Mouse (Mus musculus): ENCODE measurements around the gene Slc4a10.
A peak's percentile ranks its signal among the peaks of the same experiment; 100 is the strongest.

The Slc4a10 gene

DNA sequence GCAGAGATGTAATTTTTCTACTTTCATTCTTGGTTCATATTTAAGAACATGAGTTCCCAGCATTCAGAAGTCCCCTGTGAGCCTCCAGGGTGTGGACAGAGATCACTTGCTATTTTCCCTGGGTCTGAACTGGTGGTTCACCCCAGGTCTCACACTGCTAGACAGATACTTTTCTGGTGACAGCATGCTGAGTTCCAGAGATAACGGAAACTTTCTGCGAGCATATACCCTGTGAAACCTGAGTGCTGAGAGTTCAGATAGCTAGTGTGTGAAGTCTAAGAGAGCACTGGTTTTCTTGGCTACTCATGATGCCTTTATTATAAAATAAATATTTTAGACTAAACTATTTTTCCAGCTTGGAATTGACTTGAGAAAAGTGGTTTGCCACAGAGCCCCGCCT is 232.5 kb downstream of the Slc4a10 start:
- DNase-seq (ENCODE audit: low spot score in 2 of 2), result no peak

DNA sequence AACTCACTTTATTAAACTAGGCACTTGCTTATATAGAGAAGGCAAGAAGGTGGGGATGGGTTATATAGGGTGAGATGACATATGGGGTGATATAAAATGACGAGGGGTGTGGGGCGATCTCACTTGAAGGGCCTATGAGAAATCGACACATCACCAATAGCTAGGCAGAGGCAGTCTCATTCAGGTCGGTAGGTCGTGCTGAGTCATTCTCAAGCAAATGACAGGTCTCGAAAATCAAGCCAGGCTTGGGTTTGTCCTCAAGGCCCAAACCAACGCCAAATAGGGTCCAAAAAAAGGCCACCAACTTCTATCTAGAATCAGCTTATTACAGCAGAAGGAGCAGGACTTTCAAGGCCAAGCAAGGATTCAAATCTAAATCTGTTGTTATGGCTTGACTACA is 233.5 kb downstream of the Slc4a10 start:
- DNase-seq (ENCODE audit: low spot score in 2 of 2), result no peak

DNA sequence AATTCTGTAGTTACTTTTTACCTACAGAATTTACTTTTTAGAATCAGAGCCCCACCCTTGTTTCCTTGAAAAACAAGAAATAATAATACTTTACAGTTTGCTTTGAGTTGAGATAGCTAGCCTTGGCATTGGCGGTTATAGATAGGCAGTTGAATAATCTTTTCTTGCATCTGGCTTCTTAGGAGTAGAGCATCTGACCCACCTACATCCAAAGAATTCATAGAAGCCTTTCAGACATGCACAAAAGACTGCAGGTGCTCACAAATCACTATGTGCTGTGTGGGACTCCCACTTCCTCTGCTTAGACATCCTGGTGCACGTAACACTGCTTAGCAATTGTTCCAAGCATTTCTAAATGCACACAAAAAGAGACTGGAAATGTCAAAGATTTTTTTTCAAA is 238.8 kb downstream of the Slc4a10 start:
- DNase-seq (ENCODE audit: low spot score in 2 of 2), result no peak

DNA sequence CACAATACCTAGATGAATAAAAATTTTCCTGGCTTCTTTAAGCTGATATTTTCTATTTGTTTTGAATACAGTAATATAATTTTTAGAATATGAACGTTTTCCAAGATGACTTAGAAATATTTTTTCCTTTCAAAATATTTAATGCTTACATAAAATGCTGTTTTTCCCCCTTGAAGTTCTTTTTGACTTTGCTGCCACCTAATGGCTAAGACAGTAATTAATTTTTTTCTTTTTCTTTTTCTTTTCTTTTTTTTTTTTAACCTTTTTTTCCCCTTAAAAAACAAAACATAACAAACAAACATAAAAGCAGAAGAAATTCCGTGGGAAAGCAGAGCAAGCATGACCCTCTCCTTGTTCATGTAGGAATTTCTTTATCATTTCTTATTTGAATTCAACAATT is 239.6 kb downstream of the Slc4a10 start:
- no peak for DNase-seq (ENCODE audit: low spot score in 2 of 2)

DNA sequence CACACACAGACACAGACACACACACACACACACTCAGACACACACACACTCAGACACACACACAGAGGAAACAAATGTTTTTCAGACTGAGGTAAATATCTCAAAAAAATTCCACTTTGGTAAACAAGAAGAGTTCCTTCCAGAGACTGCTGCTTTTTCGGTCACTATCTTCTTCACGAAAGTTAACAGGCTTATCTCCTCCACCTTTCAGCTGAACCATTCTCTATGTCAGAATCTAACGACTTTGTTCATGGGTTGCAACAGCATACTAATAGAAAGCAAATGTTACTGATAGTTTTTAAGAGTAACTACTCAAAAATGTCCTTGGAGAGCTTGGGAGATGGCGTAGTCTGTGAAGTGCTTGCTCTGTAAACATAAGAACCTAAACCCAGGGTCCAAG is 241.3 kb downstream of the Slc4a10 start:
- DNase-seq (ENCODE audit: low spot score in 2 of 2), result no peak

DNA sequence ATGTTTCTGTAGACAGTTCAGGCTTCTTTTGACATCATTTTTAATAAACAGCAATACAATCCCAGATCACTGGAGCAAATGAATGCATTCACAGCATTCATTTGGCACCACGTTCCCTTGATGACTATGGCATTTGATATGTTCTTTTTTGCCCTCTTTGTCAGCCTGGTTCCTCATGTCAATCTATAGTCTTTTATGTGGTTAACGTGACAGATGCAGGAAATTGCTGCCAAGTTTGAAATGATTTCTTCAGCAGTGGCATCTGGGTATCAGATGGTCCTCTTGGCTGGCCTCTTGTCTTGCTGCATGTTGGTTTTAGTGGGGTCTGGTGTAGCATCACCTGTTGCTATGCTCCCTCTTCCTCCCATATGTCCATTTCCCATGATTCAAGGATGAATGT is 247.6 kb downstream of the Slc4a10 start:
- DNase-seq (ENCODE audit: low spot score in 2 of 2), result no peak

DNA sequence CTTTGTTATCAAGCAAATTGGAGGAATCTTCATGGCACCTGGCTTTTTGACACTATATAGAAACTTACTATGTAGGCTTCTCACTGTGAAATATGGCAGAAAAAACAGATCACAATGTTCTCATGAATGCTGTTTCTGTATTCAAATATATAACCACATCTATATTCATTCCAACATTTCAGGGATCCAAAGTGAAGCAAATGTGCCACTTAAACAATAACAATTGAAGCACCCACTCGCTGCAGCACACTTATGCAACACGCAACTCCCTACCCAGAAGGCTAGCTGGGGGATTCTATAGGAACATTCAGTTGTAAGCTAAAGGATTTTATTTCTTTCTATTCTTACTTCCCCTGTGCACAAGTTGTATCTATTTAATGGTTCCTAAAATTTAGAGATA is 255.5 kb downstream of the Slc4a10 start:
- peak; percentile 35 to 48 for DNase-seq (ENCODE audit: low spot score in 2 of 2)

DNA sequence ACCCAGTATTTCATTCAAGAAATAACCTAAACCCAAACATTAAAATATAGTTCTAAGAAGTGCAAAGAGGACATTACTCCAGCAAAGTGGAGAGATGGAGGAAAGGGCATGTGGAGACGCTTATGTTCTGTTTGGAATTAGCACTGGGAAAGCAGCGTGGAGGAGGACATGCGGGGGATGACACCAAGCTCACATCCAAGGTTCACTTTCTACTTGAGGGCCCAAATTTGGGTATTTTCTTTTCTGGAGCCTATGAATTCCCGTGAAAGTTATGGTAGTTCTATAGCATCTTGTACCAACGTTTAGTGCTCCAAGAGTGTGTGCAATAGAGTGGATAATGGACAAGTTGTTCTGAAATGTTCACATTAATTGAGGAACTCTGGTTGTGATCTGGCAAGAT is 260.7 kb downstream of the Slc4a10 start:
- DNase-seq (ENCODE audit: low spot score in 2 of 2), result no peak

DNA sequence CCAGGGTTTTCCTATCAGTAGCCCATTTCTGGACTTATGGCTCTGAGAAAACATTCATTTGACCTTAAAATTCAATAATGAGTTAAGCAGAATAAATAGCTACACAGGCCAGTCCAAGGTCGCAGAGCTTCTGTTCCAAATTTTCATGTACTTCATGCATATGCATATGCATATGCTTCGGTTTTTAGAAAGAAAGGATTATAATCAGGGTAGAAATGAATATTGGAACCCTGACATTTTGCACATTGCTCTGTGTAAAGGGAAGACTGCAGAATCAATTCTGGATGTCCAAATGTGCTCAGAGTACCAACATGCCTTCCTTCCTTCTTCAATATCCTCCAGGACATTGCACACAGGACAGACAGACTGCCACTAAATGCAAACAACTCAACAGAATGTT is 261.2 kb downstream of the Slc4a10 start:
- no peak for DNase-seq (ENCODE audit: low spot score in 2 of 2)

DNA sequence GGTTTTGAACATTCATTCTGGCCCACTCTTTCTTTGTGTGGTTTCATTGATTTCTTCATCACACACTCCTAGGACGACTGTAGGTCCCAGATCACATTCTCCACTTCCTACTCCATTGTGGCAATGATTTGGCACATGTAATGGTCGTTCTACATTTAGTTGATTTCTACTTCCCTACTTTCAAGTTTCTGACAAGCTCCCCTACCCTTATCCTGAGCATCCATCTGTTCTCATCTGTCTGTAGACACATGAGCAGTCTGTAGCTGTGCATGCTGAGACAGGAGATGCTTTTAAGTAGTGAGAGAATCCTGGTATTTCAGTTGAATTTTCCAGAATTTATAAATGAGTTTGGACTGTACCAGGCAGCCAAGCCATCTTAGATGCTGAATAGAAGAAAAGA is 270.7 kb downstream of the Slc4a10 start:
- DNase-seq (ENCODE audit: low spot score in 2 of 2), result no peak

DNA sequence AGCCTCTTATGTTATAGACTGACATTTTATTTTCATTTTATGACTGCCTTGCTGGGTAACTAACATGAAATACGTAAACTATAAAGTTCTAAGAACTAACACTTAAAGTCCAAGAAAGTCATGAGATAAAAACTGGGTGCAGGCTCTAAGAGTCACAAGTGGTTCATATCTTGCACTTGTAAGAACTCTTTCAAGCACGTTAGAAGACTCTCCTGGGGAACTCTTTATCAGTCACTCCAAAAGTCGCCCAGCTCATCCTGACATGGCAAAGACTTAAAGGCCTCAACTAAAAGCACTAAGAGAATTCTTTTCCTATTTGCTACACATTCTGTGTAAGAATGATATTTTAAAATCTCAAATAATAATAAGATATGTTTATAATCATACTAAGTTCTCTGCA is 273.2 kb downstream of the Slc4a10 start:
- no peak for DNase-seq (ENCODE audit: low spot score in 2 of 2)

DNA sequence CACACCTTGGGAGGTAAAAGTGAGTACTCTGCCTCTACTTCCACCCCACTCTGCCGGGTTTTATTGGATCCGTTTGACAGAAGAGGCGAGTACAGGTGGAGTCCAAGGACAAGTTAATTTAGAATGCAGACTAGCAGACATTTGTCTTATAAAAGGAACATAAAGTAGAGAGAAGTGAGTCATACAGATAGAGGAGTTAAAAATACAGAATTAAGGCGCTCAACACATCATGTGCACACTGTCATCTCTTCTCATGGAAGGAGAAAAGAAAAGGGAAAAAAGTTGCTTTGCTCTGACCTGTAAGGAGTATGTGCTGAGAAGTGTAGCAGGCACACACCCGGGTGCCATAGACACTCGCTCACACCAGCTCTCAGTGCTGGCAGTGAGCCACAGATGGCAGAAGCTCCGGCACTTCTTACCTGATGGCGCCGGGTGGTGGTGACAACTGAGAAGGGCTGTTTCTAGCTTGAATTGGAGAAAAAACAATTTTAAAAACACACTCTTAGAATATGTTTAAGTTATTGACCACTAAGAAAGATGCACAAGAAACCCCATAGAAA is 276.9 kb downstream of the Slc4a10 start:
- DNase-seq (ENCODE audit: low spot score in 2 of 2), result peak in 1 of 2 experiments; percentile 59

DNA sequence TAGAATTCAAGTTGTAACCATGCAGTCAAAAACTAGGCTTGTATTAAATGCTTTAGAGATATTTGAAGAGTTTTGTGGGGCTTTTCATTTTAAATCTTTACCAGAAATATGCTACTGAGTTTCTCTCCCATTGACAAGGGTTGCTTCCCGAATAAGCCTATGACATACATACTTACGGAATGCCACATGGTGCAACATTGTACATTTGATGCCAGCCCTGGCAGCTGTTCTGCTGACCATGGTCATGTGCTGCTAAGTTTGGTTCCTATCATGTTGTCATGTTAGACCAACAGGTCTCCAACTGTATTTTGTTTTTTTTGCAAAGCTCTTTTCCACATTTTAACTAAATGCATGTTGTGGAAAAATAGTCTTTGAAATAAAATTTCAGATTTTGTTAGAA is 279.1 kb downstream of the Slc4a10 start:
- DNase-seq (ENCODE audit: low spot score in 2 of 2), result no peak

DNA sequence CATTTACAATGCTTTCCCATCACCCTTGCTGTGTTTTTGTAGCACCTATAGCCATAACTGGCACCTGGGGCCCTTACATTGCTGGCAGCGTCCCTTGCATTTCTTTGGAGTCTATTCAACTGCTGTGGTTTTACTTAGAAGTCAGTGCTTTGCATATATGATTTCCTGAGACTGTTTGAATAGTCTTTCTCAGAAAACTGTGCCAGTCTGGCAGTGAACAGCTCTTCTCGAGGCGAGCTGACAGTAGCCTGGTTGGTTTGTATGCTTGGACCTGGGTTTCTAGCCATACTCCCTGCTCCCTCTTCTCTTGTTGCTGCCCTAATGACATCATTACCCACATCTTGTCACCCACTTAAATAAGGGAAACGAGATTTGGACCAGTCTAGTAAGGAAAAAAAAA is 285.7 kb downstream of the Slc4a10 start:
- DNase-seq (ENCODE audit: low spot score in 2 of 2), result peak in 1 of 2 experiments; percentile 29

DNA sequence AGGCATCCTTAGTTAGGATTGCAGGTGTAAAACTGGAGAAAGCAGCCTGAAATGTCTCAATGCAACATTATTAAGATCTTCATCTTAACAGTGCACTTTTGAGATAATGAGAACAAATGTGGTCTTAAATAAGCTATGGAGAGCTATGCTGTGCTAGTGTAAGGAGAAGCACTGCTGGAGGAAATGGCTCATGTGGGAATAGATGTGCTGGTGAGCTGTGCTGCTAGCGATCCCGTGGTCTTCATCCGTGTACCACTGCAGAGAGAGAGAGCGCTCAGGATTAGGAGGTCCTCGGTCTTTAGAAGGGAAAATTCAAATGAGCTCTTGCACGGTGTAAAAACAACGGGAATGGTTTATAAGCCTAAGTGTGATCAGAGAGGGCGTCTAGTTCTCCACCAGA is 286.2 kb downstream of the Slc4a10 start:
- no peak for DNase-seq (ENCODE audit: low spot score in 2 of 2)

DNA sequence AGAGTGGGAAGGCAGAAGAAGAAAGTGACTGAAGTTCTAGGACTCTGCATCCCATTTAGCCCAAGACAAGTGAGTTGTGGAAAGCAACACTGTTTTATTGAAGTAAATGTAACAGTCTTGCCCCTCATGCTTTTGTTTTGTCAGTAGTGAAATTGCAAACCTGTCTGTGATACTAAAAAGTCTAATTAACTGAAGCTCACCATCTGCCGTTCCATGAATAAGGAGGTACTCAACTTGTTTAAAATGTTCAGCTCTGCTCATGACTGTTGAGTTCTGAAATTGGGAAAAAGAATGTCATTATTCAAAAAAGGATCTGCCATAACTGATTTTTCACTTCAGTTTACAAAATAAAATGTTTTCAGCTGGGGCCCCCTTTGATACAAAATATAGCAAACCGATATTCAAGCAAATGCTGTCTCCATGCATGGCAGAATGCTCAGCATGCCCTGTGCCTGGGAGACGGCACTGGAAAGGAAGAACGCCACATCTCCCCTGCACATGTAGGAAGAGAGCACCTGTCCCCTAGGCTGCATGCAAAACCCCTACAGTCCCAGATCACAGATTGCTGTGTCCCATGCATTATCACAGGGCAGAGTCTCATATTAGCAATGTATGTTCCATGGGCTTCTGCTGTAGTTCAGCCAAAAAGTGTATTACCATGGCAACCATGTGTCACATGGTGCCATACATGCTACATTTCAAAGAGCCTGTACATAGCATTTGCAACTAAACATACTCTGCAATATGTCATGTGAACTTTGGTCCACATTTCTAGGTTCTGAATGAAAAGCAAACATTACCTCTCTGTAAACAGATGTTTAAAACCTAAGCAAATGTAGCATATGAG is 288.4 kb downstream of the Slc4a10 start:
- DNase-seq (ENCODE audit: low spot score in 2 of 2), result no peak

DNA sequence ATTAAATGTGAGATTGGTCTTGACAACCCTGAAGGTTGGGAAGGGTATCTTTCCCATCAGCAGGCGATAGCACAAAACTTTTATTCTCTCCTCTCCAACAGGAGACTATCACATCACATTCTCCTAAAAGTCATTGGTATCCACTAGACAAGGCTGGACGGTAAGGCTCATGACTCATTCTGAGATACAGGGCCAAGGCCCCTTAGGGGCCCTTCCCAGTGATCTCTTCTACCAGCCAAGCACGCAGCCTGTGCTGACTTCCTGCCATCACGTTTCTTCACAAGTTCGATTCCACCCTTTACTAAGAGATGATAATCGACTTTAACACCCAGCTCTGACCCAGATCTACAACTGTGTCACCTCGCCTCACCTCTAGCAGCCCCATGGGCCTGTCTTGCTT is 290.8 kb downstream of the Slc4a10 start:
- no peak for DNase-seq (ENCODE audit: low spot score in 2 of 2)

DNA sequence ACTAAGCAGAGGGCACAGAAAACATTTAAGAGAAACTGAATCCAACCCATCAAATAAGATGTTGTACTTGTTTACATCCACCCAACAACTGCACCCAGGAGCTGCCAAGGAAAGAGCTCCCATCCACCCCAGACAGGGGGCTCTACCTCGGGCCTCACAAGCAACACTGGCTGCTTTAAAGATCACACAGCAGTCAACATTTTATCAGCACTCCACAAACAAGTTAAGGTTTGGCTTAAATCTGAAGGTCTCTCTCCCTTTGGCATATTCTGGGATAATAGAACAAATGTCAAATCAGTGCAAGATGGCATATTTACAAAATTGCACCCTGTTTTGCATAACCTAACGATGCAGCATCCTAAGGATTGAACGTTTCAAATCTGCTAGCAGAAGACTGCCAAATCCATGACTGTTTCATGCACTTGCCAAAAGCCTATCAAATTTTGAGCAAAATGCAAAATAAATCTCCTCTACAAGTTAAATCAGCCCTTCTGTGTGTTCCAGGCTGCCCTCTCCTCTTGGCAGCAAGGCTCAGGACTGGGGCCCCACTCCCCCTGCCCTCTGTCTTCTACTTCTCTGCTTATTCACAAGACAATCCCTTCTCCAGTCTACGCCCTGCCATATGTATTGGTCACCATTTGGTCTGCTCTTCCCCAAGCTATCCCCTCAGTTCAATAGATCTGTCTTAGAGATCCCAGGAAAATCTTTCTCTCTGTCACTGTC is 293.1 kb downstream of the Slc4a10 start:
- DNase-seq (ENCODE audit: low spot score in 2 of 2), result no peak

DNA sequence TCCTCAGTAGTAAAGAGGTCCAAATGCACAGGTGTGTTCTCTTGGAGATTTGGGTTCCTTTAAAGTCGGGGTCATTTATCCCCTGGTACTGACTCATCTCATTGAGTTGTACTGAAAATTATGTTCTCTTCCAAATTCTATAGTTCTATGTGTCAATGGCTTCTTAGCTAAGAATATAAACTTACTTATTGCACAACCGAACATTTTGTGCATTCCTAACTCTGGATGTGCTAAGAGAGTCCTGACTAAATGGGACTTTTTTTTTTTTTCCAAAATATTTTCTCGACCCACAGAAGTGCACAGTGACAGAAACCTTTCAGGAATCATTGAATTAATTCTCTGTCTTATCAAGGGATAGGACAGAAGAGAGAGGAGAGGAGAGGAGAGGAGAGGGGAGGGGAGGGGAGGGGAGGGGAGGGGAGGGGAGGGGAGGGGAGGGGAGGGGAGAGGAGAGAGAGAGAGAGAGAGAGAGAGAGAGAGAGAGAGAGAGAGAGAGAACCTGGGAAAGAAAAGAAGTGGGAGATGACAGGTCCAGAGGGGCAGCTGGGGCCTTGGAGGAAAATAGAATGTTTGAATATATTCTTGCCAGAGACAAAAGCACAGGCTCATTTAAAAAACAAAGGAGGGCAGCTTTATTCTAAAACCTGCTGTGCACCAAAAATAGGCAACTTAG is 294.9 kb downstream of the Slc4a10 start:
- no peak for DNase-seq (ENCODE audit: low spot score in 2 of 2)

DNA sequence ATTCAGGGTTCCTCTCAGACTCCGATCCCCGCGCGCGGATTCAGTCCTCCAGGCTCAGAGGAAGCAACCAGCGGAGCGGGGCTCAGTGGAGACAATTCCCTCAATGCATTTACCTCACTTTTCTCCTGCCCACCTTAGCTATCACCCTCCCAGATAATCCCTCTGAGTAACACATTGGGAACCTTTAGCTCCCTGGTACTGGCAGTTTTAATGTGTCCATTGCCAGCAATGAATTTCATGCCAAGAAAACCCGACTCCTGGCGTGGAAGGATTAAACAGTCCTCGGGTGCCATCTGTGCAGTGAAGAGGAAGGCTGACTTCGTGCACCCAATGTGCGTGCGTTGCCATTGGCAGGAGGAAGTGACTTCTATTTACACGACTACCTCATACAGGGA is 295.5 kb downstream of the Slc4a10 start:
- DNase-seq (ENCODE audit: low spot score in 2 of 2), result peak in 1 of 2 experiments; percentile 68

DNA sequence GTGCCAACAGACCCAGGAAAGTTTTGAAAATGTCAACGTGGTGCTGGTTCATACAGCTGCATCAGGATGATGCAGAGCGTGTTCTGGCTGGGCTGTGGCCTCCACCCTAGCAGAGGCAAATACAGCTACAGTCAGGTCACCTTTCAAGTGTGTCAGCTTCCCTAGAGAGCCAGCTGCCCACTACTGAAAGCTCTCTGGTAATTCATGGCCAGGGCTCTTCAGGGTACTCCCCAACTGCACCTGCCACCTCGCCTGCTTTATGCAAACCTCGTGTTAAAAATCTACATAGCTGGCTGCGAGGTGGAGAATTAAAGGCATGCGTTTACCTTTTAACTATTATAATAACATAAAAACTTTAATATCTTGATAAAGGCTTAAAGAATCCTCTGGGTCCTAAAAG is 298.1 kb downstream of the Slc4a10 start:
- DNase-seq (ENCODE audit: low spot score in 2 of 2), result no peak

DNA sequence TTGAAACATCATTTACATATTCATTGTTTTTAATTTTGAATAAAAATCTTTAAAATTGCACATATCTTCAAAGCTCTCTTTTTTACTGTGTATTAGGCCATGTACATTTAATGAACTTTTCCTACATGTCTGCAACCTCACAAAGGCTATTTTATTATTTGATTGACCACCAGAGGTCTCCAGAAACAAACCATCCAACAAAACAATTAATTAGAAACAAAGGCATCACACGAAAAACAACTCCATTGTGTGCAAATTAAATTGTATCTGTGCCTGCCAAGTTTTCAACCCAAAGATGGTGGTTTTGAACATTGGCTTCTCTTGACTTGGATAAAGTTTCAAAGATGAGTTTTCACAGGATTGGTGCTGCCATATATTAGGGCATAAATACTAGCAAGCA is 300.5 kb downstream of the Slc4a10 start:
- DNase-seq (ENCODE audit: low spot score in 2 of 2), result no peak

Measured in left cerebral cortex, adult 9 months (tissue).